Mouse (Mus musculus) WW6 (cell line): ENCODE measurements around the gene Thsd7a.
A peak's percentile ranks its signal among the peaks of the same experiment; 100 is the strongest.

Experiments used
- DNase-seq: peaks from one replicate; pipeline ENCODE4 v3.0.0-alpha.2; 2013; ENCODE audit warnings: low read depth, low spot score

Gene Thsd7a

GRCm38 (mm10) chr6:12748787-12749530, at the start of gene Thsd7a:
Gene Thsd7a, minus strand, starts transcription at chr6:12749410.
- DNase-seq = peak; percentile 22

GRCm38 (mm10) chr6:12787129-12787528, 37.9 kb upstream of the Thsd7a start:
- no peak for DNase-seq

GRCm38 (mm10) chr6:12786378-12786982, 37.3 kb upstream of the Thsd7a start:
- DNase-seq = no peak

- DNase-seq = no peak
Measured at GRCm38 (mm10) chr6:12784918-12785618, 35.9 kb upstream of the Thsd7a start.

GRCm38 (mm10) chr6:12772799-12773198, 23.6 kb upstream of the Thsd7a start:
- no peak for DNase-seq

- DNase-seq = no peak
Measured at GRCm38 (mm10) chr6:12765191-12765590, 16.0 kb upstream of the Thsd7a start.

- DNase-seq = no peak
Measured at GRCm38 (mm10) chr6:12764606-12765005, 15.4 kb upstream of the Thsd7a start.

- DNase-seq = no peak
Measured at GRCm38 (mm10) chr6:12763816-12764215, 14.6 kb upstream of the Thsd7a start.

- DNase-seq = no peak
Measured at GRCm38 (mm10) chr6:12759328-12760193, 10.4 kb upstream of the Thsd7a start.

- no peak for DNase-seq
Measured at GRCm38 (mm10) chr6:12752297-12752696, 3.1 kb upstream of the Thsd7a start.

GRCm38 (mm10) chr6:12750441-12750840, 1.2 kb upstream of the Thsd7a start:
- no peak for DNase-seq

- DNase-seq = no peak
Measured at GRCm38 (mm10) chr6:12749531-12750210, 461 bp upstream of the Thsd7a start.

- DNase-seq = no peak
Measured at GRCm38 (mm10) chr6:12748454-12748786, 790 bp downstream of the Thsd7a start.

- no peak for DNase-seq
Measured at GRCm38 (mm10) chr6:12747856-12748450, 1.3 kb downstream of the Thsd7a start.

GRCm38 (mm10) chr6:12742791-12743190, 6.4 kb downstream of the Thsd7a start:
- DNase-seq = no peak

GRCm38 (mm10) chr6:12733924-12734323, 15.3 kb downstream of the Thsd7a start:
- DNase-seq = no peak

- DNase-seq = no peak
Measured at GRCm38 (mm10) chr6:12716071-12716470, 33.1 kb downstream of the Thsd7a start.

GRCm38 (mm10) chr6:12712581-12712980, 36.6 kb downstream of the Thsd7a start:
- no peak for DNase-seq

- no peak for DNase-seq
Measured at GRCm38 (mm10) chr6:12702925-12703324, 46.3 kb downstream of the Thsd7a start.

GRCm38 (mm10) chr6:12699089-12699488, 50.1 kb downstream of the Thsd7a start:
- DNase-seq = no peak

GRCm38 (mm10) chr6:12693689-12694088, 55.5 kb downstream of the Thsd7a start:
- no peak for DNase-seq
